Mouse (Mus musculus): ENCODE measurements at regions not wholly inside any gene's neighbourhood (a gene's known extent, or its start where the extent isn't known, plus 50 kb on each side); places are given as distances from the start of the nearest gene placed in this dataset.

GRCm38 (mm10) chr13:29114998-29115495 is 161.5 kb upstream of the Sox4 start:
- TF ChIP-seq CTCF (IDR thresholded peaks at IDR 0.05; ENCODE audit: borderline replicate concordance, control insufficient read depth, extremely low read depth, insufficient read depth, low read length, poor library complexity) (no peak), POLR2A (IDR thresholded peaks at IDR 0.05; ENCODE audit: control insufficient read depth, extremely low read depth, insufficient read depth, low read length, poor library complexity) (no peak)

All from thymus, adult 2 months (tissue).